Mouse (Mus musculus) CD4-positive, CD25-positive, alpha-beta regulatory T cell, adult 2 months (primary cell): ENCODE results near the gene Mup3.
"Not testable (repeated sequence)": the region's sequence is repeated elsewhere in the genome, so short reads cannot be mapped to it uniquely, and the experiment has no call there.

Experiments used
- DNase-seq: peaks from one replicate; pipeline ENCODE4 v3.0.0-alpha.2; 2012; ENCODE audit warnings: low read depth, low spot score

The Mup3 gene

DNA sequence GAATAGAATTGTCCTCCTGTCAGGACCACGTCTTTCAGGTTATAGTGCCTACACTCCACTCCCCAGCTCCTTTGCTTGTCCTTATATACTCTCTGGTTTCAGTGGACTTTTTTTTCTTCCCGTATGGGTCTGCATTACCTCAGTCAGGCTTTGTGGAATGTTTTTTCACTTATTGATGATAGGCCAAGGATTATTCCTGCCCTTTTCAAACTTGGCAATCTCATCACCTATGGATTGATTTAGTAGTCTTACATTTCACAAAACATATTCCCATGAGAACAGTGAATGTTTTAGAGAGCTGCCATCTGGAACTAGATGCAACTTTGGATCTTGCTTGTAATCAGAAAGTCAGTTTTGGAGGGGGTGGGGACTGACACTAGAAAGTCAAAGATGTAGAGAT lies at the start of gene Mup3:
Mup3 (minus strand) TSS at position 102 of the 400 bp plus-strand sequence.
- DNase-seq: no peak

GRCm38 (mm10) chr4:62133706-62134105 lies 46.6 kb upstream of the Mup3 start:
- no peak for DNase-seq

- peak; percentile 2 for DNase-seq
Measured at GRCm38 (mm10) chr4:62103366-62103765, 16.2 kb upstream of the Mup3 start.

DNA sequence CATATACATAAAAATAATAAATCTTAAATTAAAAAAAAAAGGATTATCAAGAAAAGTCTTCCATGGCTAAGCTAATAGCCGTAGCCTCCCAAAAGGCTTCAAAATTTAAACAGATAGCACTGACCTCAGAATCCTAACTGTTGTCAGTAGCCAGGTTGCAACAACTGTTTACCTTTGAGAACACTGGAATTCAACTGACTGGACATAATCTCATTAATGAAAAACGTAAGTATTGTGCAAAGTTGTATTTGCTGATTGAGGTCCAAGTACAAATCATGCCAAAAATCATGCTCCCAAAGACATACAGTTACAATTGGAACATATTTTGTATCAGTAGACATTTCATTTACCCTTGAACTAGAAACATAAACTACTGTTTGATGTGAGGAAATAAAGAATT lies 811 bp upstream of the Mup3 start:
- DNase-seq: no peak

DNA sequence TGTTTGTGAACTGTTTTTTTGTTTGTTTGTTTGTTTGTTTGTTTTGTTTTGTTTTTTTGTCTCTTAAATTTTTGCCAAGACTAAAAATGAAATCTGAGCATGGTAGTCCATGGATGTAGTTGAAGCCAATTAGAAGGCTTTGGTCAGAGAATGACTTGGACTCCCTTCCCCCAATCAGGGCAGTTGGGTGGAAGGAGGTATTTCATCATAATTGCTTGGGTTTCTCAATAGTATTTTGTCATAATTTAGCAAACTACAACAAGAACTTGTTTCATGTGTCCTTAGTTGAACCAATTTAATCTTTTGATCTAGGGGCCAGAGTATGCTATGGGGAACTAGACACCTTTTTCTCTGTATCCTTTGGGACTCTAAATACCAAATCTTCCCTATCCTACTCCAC lies 4.4 kb downstream of the Mup3 start:
- no peak for DNase-seq

DNA sequence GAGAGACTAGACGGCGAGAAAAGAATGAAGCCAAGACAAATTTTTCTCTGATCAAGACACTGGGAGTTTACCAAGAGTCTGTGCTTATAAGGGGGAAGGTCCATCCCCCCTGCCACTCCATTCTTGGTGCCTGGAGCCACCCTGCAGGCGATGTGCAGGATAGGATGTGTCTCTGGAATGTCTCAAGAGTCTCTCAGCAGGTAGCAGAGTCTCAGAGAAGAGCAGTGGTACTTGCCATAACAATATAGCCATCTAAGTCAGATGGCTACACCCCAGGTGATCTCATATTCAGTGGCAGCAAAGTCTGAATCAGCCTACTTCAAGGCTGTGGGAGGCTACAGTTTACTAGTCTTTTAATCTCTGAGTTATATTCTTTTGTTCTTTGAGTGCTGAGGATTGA lies 12.0 kb downstream of the Mup3 start:
- DNase-seq: no peak

GRCm38 (mm10) chr4:62054780-62055179 lies 32.4 kb downstream of the Mup3 start:
- DNase-seq: not testable (repeated sequence)

- DNase-seq: not testable (repeated sequence)
Measured at GRCm38 (mm10) chr4:62054058-62054457, 33.1 kb downstream of the Mup3 start, which contains the start of gene Mup20. TSS of gene Mup20 (minus strand) at chr4:62054158.
